Mouse (Mus musculus) MEL (cell line): ENCODE results near the gene Ccdc158. TPM values are rescaled to one million over a fixed set of nuclear protein-coding genes. Genes with fewer than 3 reads are reported as not detected.

Experiments used
- DNase-seq: peaks from one replicate; pipeline ENCODE4 v3.0.0; 2011; ENCODE audit warnings: low read depth, low spot score
- H3K27ac ChIP-seq: 2 replicates; pipeline ENCODE4 v1.5.1; 2012; ENCODE audit warnings: low read depth, mild to moderate bottlenecking, control low read depth, low read length, moderate library complexity; ENCODE audit not compliant: control insufficient read depth
- H3K27me3 ChIP-seq, 2 experiments: fragments of 150-350 bp in 1 of 2; sonication (generic) in 1 of 2; 2 replicates each; pipeline ENCODE4 v1.6.1; 2012; ENCODE audit warnings: low read length in 2 of 2, mild to moderate bottlenecking in 2 of 2, improper control_type of control experiment in 1 of 2, moderate library complexity in 1 of 2; ENCODE audit not compliant: insufficient read depth in 2 of 2, control insufficient read depth in 1 of 2
- H3K36me3 ChIP-seq, 2 experiments: 2 replicates each; pipeline ENCODE4 v1.6.1; 2012 to 2014; ENCODE audit warnings: low read length in 2 of 2, improper control_type of control experiment in 1 of 2, inconsistent platforms in 1 of 2, mild to moderate bottlenecking in 1 of 2; ENCODE audit not compliant: insufficient read depth in 2 of 2, control insufficient read depth in 1 of 2
- H3K4me1 ChIP-seq, 2 experiments: fragments of 150-350 bp in 1 of 2; sonication (generic) in 1 of 2; 2 replicates each; pipeline ENCODE4 v1.6.1; 2012; ENCODE audit warnings: low read length in 2 of 2, improper control_type of control experiment in 1 of 2, mild to moderate bottlenecking in 1 of 2; ENCODE audit not compliant: insufficient read depth in 2 of 2, control insufficient read depth in 1 of 2
- H3K4me3 ChIP-seq, 2 experiments: fragments of 150-350 bp in 1 of 2; sonication (generic) in 1 of 2; 2 replicates each; pipeline ENCODE4 v1.5.1; 2012; ENCODE audit warnings: low read depth in 2 of 2, low read length in 2 of 2, mild to moderate bottlenecking in 2 of 2, moderate library complexity in 2 of 2, control low read depth in 1 of 2, improper control_type of control experiment in 1 of 2; ENCODE audit not compliant: control insufficient read depth in 1 of 2, insufficient read depth in 1 of 2
- H3K79me2 ChIP-seq: 2 replicates; pipeline ENCODE4 v1.6.1; 2012; ENCODE audit warnings: mild to moderate bottlenecking, low read length, moderate library complexity; ENCODE audit not compliant: control insufficient read depth, poor library complexity, insufficient read depth
- H3K9ac ChIP-seq: 2 replicates; pipeline ENCODE4 v1.6.1; 2012; ENCODE audit warnings: low read depth, mild to moderate bottlenecking, control low read depth, low read length, moderate library complexity; ENCODE audit not compliant: control insufficient read depth, poor library complexity, severe bottlenecking
- H3K9me3 ChIP-seq: fragments of 150-350 bp; sonication (generic); replicated peaks from 2 replicates; pipeline ENCODE4 v1.6.1; 2012; ENCODE audit warnings: mild to moderate bottlenecking, low read length, improper control_type of control experiment, moderate library complexity; ENCODE audit not compliant: insufficient read depth
- CHD1 ChIP-seq: IDR thresholded peaks from 2 replicates; pipeline ENCODE4 v1.6.1; 2012; ENCODE audit warnings: low read depth, mild to moderate bottlenecking, inconsistent platforms, low read length, improper control_type of control experiment
- CHD2 ChIP-seq: IDR thresholded peaks from 2 replicates; pipeline ENCODE4 v1.6.1; 2011; ENCODE audit warnings: low read length, improper control_type of control experiment
- CTCF ChIP-seq, 3 experiments: IDR thresholded peaks in 2 of 3; conservative IDR thresholded peaks in 1 of 3; 2 replicates each; pipeline ENCODE4 v1.5.1; 2011 to 2012; ENCODE audit warnings: low read length in 3 of 3, low read depth in 2 of 3, mild to moderate bottlenecking in 2 of 3, improper control_type of control experiment in 1 of 3, inconsistent platforms in 1 of 3, mixed read lengths in 1 of 3, moderate library complexity in 1 of 3; ENCODE audit not compliant: control insufficient read depth in 1 of 3, insufficient read depth in 1 of 3, poor library complexity in 1 of 3, severe bottlenecking in 1 of 3
- EP300 ChIP-seq, 2 experiments: IDR thresholded peaks; 2 replicates each; pipeline ENCODE4 v1.6.1; 2011; ENCODE audit warnings: improper control_type of control experiment in 2 of 2, low read length in 2 of 2, low read depth in 1 of 2, mild to moderate bottlenecking in 1 of 2
- ETS1 ChIP-seq: IDR thresholded peaks from 2 replicates; pipeline ENCODE4 v1.6.1; 2012; ENCODE audit warnings: low read depth, mild to moderate bottlenecking, inconsistent platforms, low read length, improper control_type of control experiment, moderate library complexity
- GATA1 ChIP-seq: IDR thresholded peaks from 2 replicates; pipeline ENCODE4 v1.6.1; 2011; ENCODE audit warnings: low read depth, low read length, improper control_type of control experiment
- HCFC1 ChIP-seq: IDR thresholded peaks from 2 replicates; pipeline ENCODE4 v1.6.1; 2012; ENCODE audit warnings: low read depth, mild to moderate bottlenecking, inconsistent platforms, low read length, improper control_type of control experiment, moderate library complexity
- JUND ChIP-seq: IDR thresholded peaks from 2 replicates; pipeline ENCODE4 v1.6.1; 2011; ENCODE audit warnings: low read depth, mild to moderate bottlenecking, improper control_type of control experiment, low read length
- MAX ChIP-seq: IDR thresholded peaks from 2 replicates; pipeline ENCODE4 v1.6.1; 2011; ENCODE audit warnings: low read length, improper control_type of control experiment
- MEF2A ChIP-seq: IDR thresholded peaks from 2 replicates; pipeline ENCODE4 v1.6.1; 2014; ENCODE audit warnings: low read depth, mild to moderate bottlenecking, inconsistent platforms, low read length, improper control_type of control experiment; ENCODE audit not compliant: poor library complexity, insufficient replicate concordance, severe bottlenecking; ENCODE audit errors: extremely low read depth
- MYB ChIP-seq: IDR thresholded peaks from 2 replicates; pipeline ENCODE4 v1.6.1; 2011; ENCODE audit warnings: mild to moderate bottlenecking, low read depth, low read length, improper control_type of control experiment
- MYC ChIP-seq: IDR thresholded peaks from 2 replicates; pipeline ENCODE4 v1.6.1; 2011; ENCODE audit warnings: low read depth, mild to moderate bottlenecking, low read length, improper control_type of control experiment, moderate library complexity
- NRF1 ChIP-seq: IDR thresholded peaks from 2 replicates; pipeline ENCODE4 v1.6.1; 2014; ENCODE audit warnings: low read depth, mild to moderate bottlenecking, inconsistent platforms, low read length, improper control_type of control experiment, moderate library complexity; ENCODE audit not compliant: poor library complexity, insufficient read depth, severe bottlenecking
- POLR2AphosphoS2 ChIP-seq: IDR thresholded peaks from 2 replicates; pipeline ENCODE4 v1.6.1; 2011; ENCODE audit warnings: low read length, improper control_type of control experiment
- POLR2AphosphoS5 ChIP-seq: IDR thresholded peaks from 2 replicates; pipeline ENCODE4 v1.6.1; 2012; ENCODE audit warnings: low read depth, borderline replicate concordance, mild to moderate bottlenecking, inconsistent platforms, low read length, moderate library complexity, mixed read lengths
- SIN3A ChIP-seq: IDR thresholded peaks from 2 replicates; pipeline ENCODE4 v1.6.1; 2012; ENCODE audit warnings: low read length, improper control_type of control experiment, inconsistent platforms
- SMC3 ChIP-seq: IDR thresholded peaks from 2 replicates; pipeline ENCODE4 v1.6.1; 2011; ENCODE audit warnings: low read depth, low read length, improper control_type of control experiment
- UBTF ChIP-seq: IDR thresholded peaks from 2 replicates; pipeline ENCODE4 v1.6.1; 2012; ENCODE audit warnings: low read depth, mild to moderate bottlenecking, inconsistent platforms, low read length, improper control_type of control experiment, moderate library complexity, borderline replicate concordance; ENCODE audit not compliant: insufficient read depth
- ZC3H11A ChIP-seq: IDR thresholded peaks from 2 replicates; pipeline ENCODE4 v1.6.1; 2012; ENCODE audit warnings: low read depth, mild to moderate bottlenecking, inconsistent platforms, low read length, improper control_type of control experiment
- ZMIZ1 ChIP-seq: IDR thresholded peaks from 2 replicates; pipeline ENCODE4 v1.6.1; 2012; ENCODE audit warnings: low read depth, mild to moderate bottlenecking, inconsistent platforms, low read length, improper control_type of control experiment, moderate library complexity
- polyA plus RNA-seq, 2 experiments: library from polyadenylated mRNA; stranded (reverse) in 1 of 2; unstranded in 1 of 2; fragments of >175 nt in 1 of 2; fragments of >200 nt in 1 of 2; gene quantifications; 2 replicates each; pipeline versions ENCODE4 v1.2.1 to v1.2.4; 2012; ENCODE audit warnings: low replicate concordance in 2 of 2, low read depth in 1 of 2; ENCODE audit not compliant: insufficient read length in 2 of 2, insufficient read depth in 1 of 2, missing spikeins in 1 of 2
- total RNA-seq: library from RNA; depleted of rRNA; stranded (reverse); fragments of 300-350 nt; gene quantifications from 2 replicates; pipeline ENCODE4 v1.2.3, GENCODE M21; 2012

Gene Ccdc158
- total and polyA plus RNA-seq, 3 experiments: 0.28 TPM; not detected in 2

DNA sequence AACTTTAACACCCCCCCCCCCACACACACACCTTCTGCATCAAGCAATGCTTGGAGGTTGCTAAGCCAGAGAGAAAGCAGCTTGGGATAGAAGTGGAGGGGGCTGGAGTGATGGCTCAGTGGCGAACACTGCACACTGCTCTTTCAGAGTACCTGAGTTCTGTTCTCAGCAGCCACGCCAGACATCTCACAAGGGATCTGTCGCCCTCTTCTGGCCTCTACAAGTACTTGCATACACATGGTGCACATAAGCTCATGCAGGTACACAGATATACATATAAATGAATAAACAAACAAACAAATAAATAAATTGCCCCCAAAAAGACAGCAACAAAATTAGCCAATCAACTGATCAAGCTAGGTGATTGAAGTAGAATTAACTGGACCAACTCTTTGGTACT lies 18.7 kb upstream of the Ccdc158 start:
- no peak overlapping the region for H3K9ac ChIP-seq
- no peaks in the 10 kb centered on the region for H3K27me3 ChIP-seq
- TF ChIP-seq JUND: no peak
- no peak for TF ChIP-seq ETS1
- peak; percentile 1 to 7 (median 3); a peak in 1 of 6 replicates for TF ChIP-seq CTCF (IDR thresholded peaks at IDR 0.05 in 2 of 3, conservative IDR thresholded peaks at IDR 0.05 in 1 of 3; ENCODE audit: control insufficient read depth in 1 of 3, insufficient read depth in 1 of 3, low read depth in 2 of 3, low read length in 3 of 3, poor library complexity in 1 of 3, severe bottlenecking in 1 of 3)
- TF ChIP-seq POLR2AphosphoS5: no peak
- TF ChIP-seq MEF2A: no peak
- TF ChIP-seq ZMIZ1: no peak
- no peaks in the 10 kb centered on the region for H3K79me2 ChIP-seq
- no peaks in the 10 kb centered on the region for H3K9me3 ChIP-seq
- peak; percentile 7 for DNase-seq
- H3K27ac ChIP-seq: no peak overlapping the region
- no peak overlapping the region for H3K4me3 ChIP-seq
- no peaks in the 10 kb centered on the region for H3K36me3 ChIP-seq
- H3K4me1 ChIP-seq: no peaks in the 10 kb centered on the region

DNA sequence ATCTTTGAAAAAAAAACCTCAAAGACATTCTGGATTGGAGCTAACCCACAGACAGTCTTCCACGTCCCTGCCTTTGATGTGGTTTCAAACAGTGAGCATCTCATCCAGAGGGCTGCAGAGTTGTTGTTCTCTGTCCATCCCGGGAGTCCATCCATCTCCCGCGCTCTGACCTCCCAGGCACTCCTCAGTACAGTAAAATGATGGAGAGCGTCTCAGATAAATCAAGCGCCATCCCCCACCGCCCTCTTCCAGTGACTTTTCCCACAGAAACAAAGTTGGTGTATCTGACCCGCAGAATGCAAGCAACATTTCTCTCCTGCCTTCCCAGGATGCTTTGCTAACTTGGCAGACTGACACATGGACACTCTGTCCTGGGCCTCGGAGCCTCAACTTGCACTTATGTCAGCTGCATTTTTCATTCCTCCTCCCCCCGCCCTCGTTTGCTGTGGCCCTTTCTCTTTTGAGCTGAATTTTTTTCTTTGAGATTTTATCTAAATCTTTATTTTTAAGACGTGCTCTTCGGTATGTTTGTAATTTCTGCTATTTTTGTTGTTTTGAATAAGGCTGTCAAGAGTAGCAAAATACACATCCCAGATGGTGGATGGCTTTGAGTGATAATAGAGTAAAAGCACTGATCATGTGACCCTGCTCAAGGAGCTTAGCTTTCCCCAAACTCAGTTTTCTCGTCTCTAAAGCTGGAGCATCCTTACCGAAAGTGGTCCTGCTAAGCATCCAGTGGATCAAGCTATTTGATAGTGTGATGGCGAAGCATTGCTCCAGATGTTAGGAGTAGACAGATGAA lies 17.3 kb upstream of the Ccdc158 start:
- Histone ChIP-seq H3K9ac (no peak overlapping the region), H3K79me2 (no peaks in the 10 kb centered on the region), H3K4me3 (no peak overlapping the region), H3K9me3 (no peaks in the 10 kb centered on the region), H3K36me3 (no peaks in the 10 kb centered on the region), H3K27ac (no peak overlapping the region), H3K4me1 (no peaks in the 10 kb centered on the region), H3K27me3 (no peaks in the 10 kb centered on the region)
- no peak for DNase-seq
- no peak for TF ChIP-seq POLR2AphosphoS2
- TF ChIP-seq MAX: no peak
- no peak for TF ChIP-seq CHD1
- no peak for TF ChIP-seq MYC
- no peak for TF ChIP-seq EP300 (IDR thresholded peaks at IDR 0.05; ENCODE audit: low read depth in 1 of 2, low read length in 2 of 2)
- TF ChIP-seq HCFC1: no peak

DNA sequence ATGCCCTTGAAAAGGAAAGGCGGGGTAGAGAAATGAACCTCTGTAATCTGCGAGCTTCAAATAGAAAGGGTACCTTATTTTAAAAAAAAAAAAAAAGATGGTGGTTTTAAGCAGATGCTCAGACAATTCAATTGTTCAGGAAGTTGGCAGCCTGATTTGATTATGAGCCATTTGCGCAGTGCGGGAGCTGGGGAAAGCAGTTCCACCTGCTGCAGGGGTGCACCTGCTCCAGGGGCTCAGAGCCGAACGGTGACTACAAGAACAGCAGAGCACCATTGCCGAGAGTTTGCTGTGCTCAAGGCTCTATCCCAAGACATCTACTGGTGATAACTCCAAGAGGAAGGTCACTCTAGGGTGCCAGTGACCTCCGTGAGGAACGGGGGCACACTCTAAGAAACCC lies 13.5 kb upstream of the Ccdc158 start:
- Histone ChIP-seq H3K9me3 (no peaks in the 10 kb centered on the region), H3K27ac (no peak overlapping the region), H3K27me3 (no peaks in the 10 kb centered on the region), H3K9ac (no peak overlapping the region), H3K4me3 (no peak overlapping the region)
- DNase-seq: no peak
- no peak for TF ChIP-seq MEF2A
- no peak for TF ChIP-seq CHD1
- TF ChIP-seq NRF1: no peak
- TF ChIP-seq MYC: no peak
- no peak for TF ChIP-seq CHD2
- no peak for TF ChIP-seq MAX
- TF ChIP-seq ZMIZ1: no peak
- TF ChIP-seq SIN3A: no peak
- no peak for TF ChIP-seq MYB
- TF ChIP-seq SMC3: no peak
- no peak for TF ChIP-seq ZC3H11A
- TF ChIP-seq GATA1: no peak
- no peak for TF ChIP-seq UBTF
- no peak for TF ChIP-seq POLR2AphosphoS2
- TF ChIP-seq, all 39 proteins: peak for 0
- no peaks in the 10 kb centered on the region for H3K4me1 ChIP-seq
- no peaks in the 10 kb centered on the region for H3K36me3 ChIP-seq
- H3K79me2 ChIP-seq: no peaks in the 10 kb centered on the region
